22 mouse cellular contexts compared by ENCODE assay signal in genomic region chr5:114046604-114047003, GRCm38 (mm10). TPM values are rescaled to one million over a fixed set of nuclear protein-coding genes. Genes with fewer than 3 reads are reported as not detected.
DNase-seq lines count a peak whose midpoint lies in the region; ATAC-seq and TF ChIP-seq lines count a peak whose summit lies in the region.
"Had no signal": no experiment of that assay in that cellular context is flagged by ENCODE, and none has a peak within 500 bp of the region (broad histone marks: within the 10 kb centered on the region; RNA-seq: fewer than 3 reads in every experiment).

No protein-coding gene starts in this region.

- H3K9me3 ChIP-seq in intestine, postnatal 0 days (ENCODE audit: control insufficient read depth): no peaks in the 10 kb centered on the region
- no peaks in the 10 kb centered on the region for H3K9me3 ChIP-seq in intestine, embryonic 15.5 days
- H3K9me3 ChIP-seq: embryonic facial prominence, embryonic 15.5 days; hindbrain, embryonic 13.5 days; liver, embryonic 13.5 days; midbrain, embryonic 10.5 days; neural tube, embryonic 12.5 days had no signal

- POLR2A ChIA-PET in Patski (lab: Charles Lee): interaction anchor here (0.6 to 0.8 kb wide), 3 partner anchors 81 to 263 kb away, joined by 3 read pairs; no protein-coding TSS in a partner anchor

- H3K4me1 ChIP-seq in intestine, postnatal 0 days (replicated peaks; ENCODE audit: control insufficient read depth, insufficient read depth, low read length): no peaks in the 10 kb centered on the region
- H3K4me1 ChIP-seq in intestine, embryonic 15.5 days (replicated peaks): 0 out of 2 replicates have a peak, but pooled peaks cover 4% of the 10 kb centered on the region
- no peaks in the 10 kb centered on the region for H3K4me1 ChIP-seq in lung, adult 2 months (ENCODE audit: control insufficient read depth, insufficient read depth, low read length)
- H3K4me1 ChIP-seq in small intestine, adult 2 months (ENCODE audit: control insufficient read depth, insufficient read depth, insufficient read length, low read length): peaks cover 6% of the 10 kb centered on the region; the same call in 1 of the 2 replicates
- H3K4me1 ChIP-seq: embryonic facial prominence, embryonic 15.5 days; neural tube, embryonic 12.5 days had no signal

- no peak for TF ChIP-seq POLR2A in lung, adult 2 months (IDR thresholded peaks at IDR 0.05; ENCODE audit: borderline replicate concordance, extremely low read depth, low read depth, low read length)
- no peak for TF ChIP-seq POLR2A in small intestine, adult 2 months (IDR thresholded peaks at IDR 0.05; ENCODE audit: low read depth, low read length)

- no peak overlapping the region for H3K4me3 ChIP-seq in intestine, postnatal 0 days (ENCODE audit: low read depth, low read length)
- no peak overlapping the region for H3K4me3 ChIP-seq in intestine, embryonic 15.5 days (replicated peaks)
- H3K4me3 ChIP-seq in lung, adult 2 months (replicated peaks; ENCODE audit: extremely low read depth, low read depth, low read length): no peak overlapping the region
- H3K4me3 ChIP-seq in small intestine, adult 2 months (ENCODE audit: low read depth, low read length): no peak overlapping the region
- H3K4me3 ChIP-seq: embryonic facial prominence, embryonic 15.5 days; hindbrain, embryonic 13.5 days; layer of hippocampus, adult 2 months; liver, embryonic 13.5 days; midbrain, embryonic 10.5 days; neural tube, embryonic 12.5 days had no signal

- no peak overlapping the region for H3K4me2 ChIP-seq in intestine, postnatal 0 days (replicated peaks; ENCODE audit: low read depth)
- H3K4me2 ChIP-seq in intestine, embryonic 15.5 days (replicated peaks): no peak overlapping the region
- H3K4me2 ChIP-seq: embryonic facial prominence, embryonic 15.5 days; heart, embryonic 11.5 days; hindbrain, embryonic 13.5 days; liver, embryonic 13.5 days; neural tube, embryonic 12.5 days had no signal

- no peak overlapping the region for H3K9ac ChIP-seq in intestine, postnatal 0 days (ENCODE audit: low read depth, low read length)
- no peak overlapping the region for H3K9ac ChIP-seq in intestine, embryonic 15.5 days
- H3K9ac ChIP-seq: embryonic facial prominence, embryonic 15.5 days; hindbrain, embryonic 13.5 days; liver, embryonic 13.5 days; neural tube, embryonic 12.5 days had no signal

- no peaks in the 10 kb centered on the region for H3K27me3 ChIP-seq in intestine, postnatal 0 days (replicated peaks; ENCODE audit: control insufficient read depth, insufficient read depth, low read length)
- no peaks in the 10 kb centered on the region for H3K27me3 ChIP-seq in intestine, embryonic 15.5 days (replicated peaks)
- H3K27me3 ChIP-seq in Patski: no peaks in the 10 kb centered on the region
- no peaks in the 10 kb centered on the region for H3K27me3 ChIP-seq in small intestine, adult 2 months (ENCODE audit: control insufficient read depth, insufficient read depth, low read length)
- H3K27me3 ChIP-seq: neural tube, embryonic 12.5 days had no signal

- no peak for DNase-seq in lung, adult 2 months
- DNase-seq in lung, postnatal 14 days: no peak
- DNase-seq in Patski (ENCODE audit: low read depth, low spot score) (no peak), MN1 (ENCODE audit: low spot score) (no peak)
- DNase-seq: adrenal gland, adult 8-10 months; kidney, postnatal 10 days; layer of hippocampus, postnatal 36 days; liver, embryonic 13.5 days; lung, postnatal 36 days; right cerebral cortex, postnatal 4 days; thymus, postnatal 36 days had no signal

- in situ Hi-C loops in Patski (cut with MboI; ENCODE audit: low pct_unique_long_range_greater_than_20kb): loop anchor here (5.0 kb wide), 3 partner anchors 49 to 194 kb away; no protein-coding TSS in a partner anchor

- H3K36me3 ChIP-seq in intestine, postnatal 0 days (ENCODE audit: control insufficient read depth, insufficient read depth): no peaks in the 10 kb centered on the region
- no peaks in the 10 kb centered on the region for H3K36me3 ChIP-seq in intestine, embryonic 15.5 days
- H3K36me3 ChIP-seq in small intestine, adult 2 months (ENCODE audit: control insufficient read depth, insufficient read depth, low read length): no peaks in the 10 kb centered on the region
- H3K36me3 ChIP-seq: embryonic facial prominence, embryonic 15.5 days; liver, embryonic 13.5 days; midbrain, embryonic 10.5 days had no signal

- TF ChIP-seq CTCF in intestine, postnatal 0 days (IDR thresholded peaks at IDR 0.05; ENCODE audit: low read depth): peak; percentile 65
- TF ChIP-seq CTCF in lung, adult 2 months (IDR thresholded peaks at IDR 0.05; ENCODE audit: insufficient read depth, low read length): peak; percentile 28; the same call in 1 of the 2 replicates
- TF ChIP-seq CTCF in Patski (IDR thresholded peaks at IDR 0.05): peak; percentile 29
- TF ChIP-seq CTCF in small intestine, adult 2 months (IDR thresholded peaks at IDR 0.05; ENCODE audit: extremely low read depth, insufficient read length, insufficient replicate concordance, low read depth, low read length): peak; percentile 30; the same call in 1 of the 2 replicates

- ATAC-seq in intestine, postnatal 0 days: no peak
- ATAC-seq in intestine, embryonic 15.5 days: no peak
- no peak for ATAC-seq in Patski
- ATAC-seq: forebrain, embryonic 16.5 days; intestine, embryonic 16.5 days had no signal

- WGBS in intestine, postnatal 0 days: 59% methylated on average over 3 of the region's 3 CpGs
- 41% methylated on average over 3 of the region's 3 CpGs for WGBS in intestine, embryonic 15.5 days
- 44% methylated on average over 3 of the region's 3 CpGs for WGBS in lung, adult 2 months
- 42% methylated on average over 3 of the region's 3 CpGs for WGBS in small intestine, adult 2 months

- CTCF ChIA-PET in Patski (lab: Charles Lee): interaction anchor here (0.8 to 6.1 kb wide), 28 partner anchors 9 to 273 kb away, joined by 3 to 44 read pairs (median 4); partner anchors contain the start of genes Alkbh2 and Coro1c

- H3K27ac ChIP-seq in intestine, postnatal 0 days (ENCODE audit: low read depth, low read length): no peak overlapping the region
- no peak overlapping the region for H3K27ac ChIP-seq in intestine, embryonic 15.5 days
- H3K27ac ChIP-seq in small intestine, adult 2 months (ENCODE audit: insufficient read depth, low read depth, low read length): no peak overlapping the region
- H3K27ac ChIP-seq: embryonic facial prominence, embryonic 15.5 days; hindbrain, embryonic 13.5 days; layer of hippocampus, adult 2 months; liver, embryonic 13.5 days; midbrain, embryonic 10.5 days; neural tube, embryonic 12.5 days had no signal

RNA-seq across cellular contexts. Expression of gene Usp30, which starts 18.7 kb away (rescaled TPM):
- 5.5 and 5.8 TPM in 2 replicates for polyA plus RNA-seq in intestine, postnatal 0 days (2015; fragmentation: Nextera tagmentation; extraction: Ambion mirVana)
- 10.3 and 10.5 TPM in 2 replicates for polyA plus RNA-seq in intestine, embryonic 15.5 days (2015; fragmentation: Nextera tagmentation; extraction: Ambion mirVana)
- 17.0 and 19.7 TPM in 2 replicates for polyA plus RNA-seq in lung, adult 2 months (2012; rRNA removed)
- polyA plus RNA-seq in Patski (2021): 36.2 TPM
- 6.2 and 10.9 TPM in 2 replicates for polyA plus RNA-seq in small intestine, adult 2 months (2012; rRNA removed)

RNA-seq across cellular contexts. Expression of gene Dao, which starts 43.1 kb away (rescaled TPM):
- 18.2 and 23.2 TPM in 2 replicates for polyA plus RNA-seq in intestine, postnatal 0 days (2015; fragmentation: Nextera tagmentation; extraction: Ambion mirVana)
- polyA plus RNA-seq in intestine, embryonic 15.5 days (2015; fragmentation: Nextera tagmentation; extraction: Ambion mirVana): 13.8 and 17.1 TPM in 2 replicates
- polyA plus RNA-seq in lung, adult 2 months (2012; rRNA removed): 0.05 and 0.17 TPM in 2 replicates
- 0.18 TPM for polyA plus RNA-seq in Patski (2021)
- 11.9 and 16.8 TPM in 2 replicates for polyA plus RNA-seq in small intestine, adult 2 months (2012; rRNA removed)
- polyA plus RNA-seq: embryonic facial prominence, embryonic 15.5 days; forebrain, embryonic 16.5 days; heart, embryonic 11.5 days; hindbrain, embryonic 13.5 days; liver, embryonic 13.5 days; midbrain, embryonic 10.5 days; neural tube, embryonic 12.5 days had no signal

RNA-seq across cellular contexts. Expression of gene Svop, which starts 44.8 kb away (rescaled TPM):
- polyA plus RNA-seq in intestine, postnatal 0 days (2015; fragmentation: Nextera tagmentation; extraction: Ambion mirVana): 1.4 and 1.5 TPM in 2 replicates
- 2.1 and 2.5 TPM in 2 replicates for polyA plus RNA-seq in intestine, embryonic 15.5 days (2015; fragmentation: Nextera tagmentation; extraction: Ambion mirVana)
- polyA plus RNA-seq in lung, adult 2 months (2012; rRNA removed): not detected in 2 replicates
- 0.06 TPM for polyA plus RNA-seq in Patski (2021)
- polyA plus RNA-seq in small intestine, adult 2 months (2012; rRNA removed): 0.15 and 0.42 TPM in 2 replicates
- polyA plus RNA-seq: heart, embryonic 11.5 days had no signal

RNA-seq across cellular contexts. Expression of gene Ssh1, which starts 52.9 kb away (rescaled TPM):
- polyA plus RNA-seq in intestine, postnatal 0 days (2015; fragmentation: Nextera tagmentation; extraction: Ambion mirVana): 5.1 TPM in 2 replicates
- 10.1 and 11.8 TPM in 2 replicates for polyA plus RNA-seq in intestine, embryonic 15.5 days (2015; fragmentation: Nextera tagmentation; extraction: Ambion mirVana)
- 22.1 and 27.3 TPM in 2 replicates for polyA plus RNA-seq in lung, adult 2 months (2012; rRNA removed)
- polyA plus RNA-seq in Patski (2021): 17.5 TPM
- polyA plus RNA-seq in small intestine, adult 2 months (2012; rRNA removed): 6.7 and 11.3 TPM in 2 replicates

Comparison
In these comparisons a context has a peak if more than half of its experiments do, and no peak if none do; other contexts are left out.
1. RNA of gene Dao, which starts 43.1 kb away (polyA plus RNA-seq): 18.2 to 23.2 TPM in intestine, postnatal 0 days, 13.8 to 17.1 TPM in intestine, embryonic 15.5 days and 11.9 to 16.8 TPM in small intestine, adult 2 months; 0.18 TPM in Patski (single experiment) and 0.05 to 0.17 TPM in lung, adult 2 months; every median in the first group is over 10 times any median in the second.
2. Peak in every context shown above with its lines, with median percentiles within 50 percentile points of each other: CTCF ChIP-seq.